Mouse (Mus musculus) bone marrow macrophage, adult 2 months (primary cell): ENCODE measurements at regions not wholly inside any gene's neighbourhood (a gene's known extent, or its start where the extent isn't known, plus 50 kb on each side); places are given as distances from the start of the nearest gene placed in this dataset.
A peak's percentile ranks its signal among the peaks of the same experiment; 100 is the strongest.

Source experiments
- H3K27ac ChIP-seq: 2 replicates; pipeline ENCODE4 v1.5.1; 2012; ENCODE audit warnings: low read depth, low read length; ENCODE audit not compliant: insufficient read depth
- H3K4me1 ChIP-seq: 2 replicates; pipeline ENCODE4 v1.6.1; 2012; ENCODE audit warnings: low read length; ENCODE audit not compliant: control insufficient read depth, insufficient read depth
- H3K4me3 ChIP-seq: 2 replicates; pipeline ENCODE4 v1.5.1; 2012; ENCODE audit warnings: mild to moderate bottlenecking, low read length, moderate library complexity; ENCODE audit not compliant: insufficient read depth
- CTCF ChIP-seq: IDR thresholded peaks from 2 replicates; pipeline ENCODE4 v1.5.1; 2012; ENCODE audit warnings: low read depth, mild to moderate bottlenecking, low read length, moderate library complexity
- POLR2A ChIP-seq: IDR thresholded peaks from 2 replicates; pipeline ENCODE4 v1.6.1; 2012; ENCODE audit warnings: mild to moderate bottlenecking, low read depth, low read length, borderline replicate concordance

DNA sequence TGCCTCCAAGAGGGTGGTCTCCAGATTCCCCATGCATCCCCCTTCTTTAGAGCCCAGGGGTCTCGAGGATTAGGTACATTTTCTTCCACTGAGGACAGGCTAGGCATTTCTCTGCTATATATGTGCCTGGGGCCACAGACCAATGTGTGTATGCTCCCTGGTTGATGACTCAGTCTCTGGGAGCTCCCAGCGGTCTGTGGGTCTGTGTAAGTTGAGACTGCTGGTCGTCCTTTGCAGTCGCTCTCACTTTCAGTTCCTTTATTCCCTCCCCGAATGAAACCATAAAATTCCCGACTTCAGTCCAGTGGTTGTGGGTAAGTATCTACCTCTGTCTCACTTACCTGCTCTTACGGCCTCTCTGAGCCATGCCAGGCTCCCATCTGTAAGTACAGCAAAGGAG lies 773.5 kb upstream of the Cdh12 start:
- peak overlapping the region; percentile 12; the same call in 1 of the 2 replicates for H3K27ac ChIP-seq
- H3K4me1 ChIP-seq, result no peaks in the 10 kb centered on the region
- H3K4me3 ChIP-seq, result peak overlapping the region; percentile 71
- TF ChIP-seq POLR2A, result no peak
- no peak for TF ChIP-seq CTCF

DNA sequence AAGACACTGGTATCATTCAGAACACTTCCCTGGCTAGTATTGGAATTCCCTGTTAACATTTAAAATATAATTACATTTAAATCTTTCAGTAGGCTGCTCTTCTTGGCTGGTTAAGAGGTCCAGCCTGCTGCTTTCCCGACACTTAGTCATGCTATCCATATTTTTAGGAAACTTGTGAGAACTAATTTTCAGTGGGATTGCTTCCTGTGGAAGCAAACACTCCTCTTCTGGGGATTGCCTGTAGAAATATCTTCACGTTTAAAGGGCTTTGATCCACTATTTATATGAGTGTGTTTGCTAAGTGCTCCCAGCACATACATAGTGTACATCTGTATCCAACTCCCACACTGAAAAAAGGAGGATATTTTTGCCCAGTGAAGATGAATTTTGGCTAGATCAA lies 761.8 kb upstream of the Cdh12 start:
- TF ChIP-seq POLR2A, result no peak
- no peak for TF ChIP-seq CTCF
- Histone ChIP-seq H3K27ac (no peak overlapping the region), H3K4me1 (no peaks in the 10 kb centered on the region), H3K4me3 (no peak overlapping the region)

DNA sequence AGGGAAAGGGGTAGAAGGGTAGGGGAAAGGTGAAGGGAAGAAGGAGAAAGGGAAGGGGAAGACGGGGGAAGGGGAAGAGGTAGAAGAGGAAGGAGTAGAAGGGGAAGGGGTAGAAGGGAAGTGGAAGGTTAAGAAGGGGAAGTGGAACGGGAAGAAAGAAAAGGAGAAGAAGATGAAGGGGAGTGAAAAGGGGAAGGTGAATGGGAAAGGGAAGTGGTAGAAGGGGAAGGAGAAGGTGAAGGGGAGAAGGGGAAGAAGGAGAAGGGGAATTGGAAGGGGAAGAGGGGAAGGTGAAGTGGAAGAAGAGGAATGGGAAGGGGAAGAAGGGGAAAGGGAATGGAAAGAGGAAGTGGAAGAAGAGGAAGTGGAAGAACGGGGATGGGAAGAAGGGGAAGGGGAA lies 737.3 kb upstream of the Cdh12 start:
- no peak for TF ChIP-seq POLR2A
- no peak for TF ChIP-seq CTCF
- H3K4me3 ChIP-seq, result no peak overlapping the region
- H3K4me1 ChIP-seq, result no peaks in the 10 kb centered on the region
- H3K27ac ChIP-seq, result no peak overlapping the region
